Mouse (Mus musculus) forebrain, embryonic 14.5 days (tissue): ENCODE results near the gene Gm9887. TPM values are rescaled to one million over a fixed set of nuclear protein-coding genes. Genes with fewer than 3 reads are reported as not detected.

Experiments used
- ATAC-seq: fragments of 200-750 bp; cut with Nextera tagmentation; 2 replicates; pipeline ENCODE4 v1.8.0; 2017; ENCODE audit warnings: mild to moderate bottlenecking, moderate library complexity
- DNase-seq: peaks from one replicate; pipeline ENCODE4 v3.0.0-alpha.2; 2015; ENCODE audit warnings: low spot score
- H3K27ac ChIP-seq: fragments of 300-500 bp; sonication (generic); 2 replicates; pipeline ENCODE4 v1.5.1; 2014; ENCODE audit warnings: low read depth, mild to moderate bottlenecking, control low read depth, low read length, moderate library complexity
- H3K27me3 ChIP-seq: fragments of 300-500 bp; sonication (generic); replicated peaks from 2 replicates; pipeline ENCODE4 v1.6.1; 2014; ENCODE audit warnings: low read length, control low read depth, mixed read lengths; ENCODE audit not compliant: control insufficient read depth, insufficient read depth
- H3K36me3 ChIP-seq: fragments of 300-500 bp; sonication (generic); 2 replicates; pipeline ENCODE4 v1.6.1; 2014; ENCODE audit warnings: low read length, control low read depth; ENCODE audit not compliant: control insufficient read depth, insufficient read depth
- H3K4me1 ChIP-seq: fragments of 300-500 bp; sonication (generic); 2 replicates; pipeline ENCODE4 v1.6.1; 2014; ENCODE audit warnings: antibody characterized with exemption, low read length, control low read depth; ENCODE audit not compliant: control insufficient read depth, insufficient read depth
- H3K4me2 ChIP-seq: fragments of 300-500 bp; sonication (generic); 2 replicates; pipeline ENCODE4 v1.6.1; 2014; ENCODE audit warnings: mild to moderate bottlenecking, control low read depth, low read length
- H3K4me3 ChIP-seq: fragments of 300-500 bp; sonication (generic); 2 replicates; pipeline ENCODE4 v1.5.1; 2014; ENCODE audit warnings: low read depth, low read length, control low read depth
- H3K9ac ChIP-seq: fragments of 300-500 bp; sonication (generic); 2 replicates; pipeline ENCODE4 v1.6.1; 2014; ENCODE audit warnings: mild to moderate bottlenecking, low read length, control low read depth, moderate library complexity
- H3K9me3 ChIP-seq: fragments of 300-500 bp; sonication (generic); replicated peaks from 2 replicates; pipeline ENCODE4 v1.6.1; 2016; ENCODE audit warnings: low read length, control low read depth, mixed read lengths; ENCODE audit not compliant: control insufficient read depth
- WGBS: fragments of 180-500 bp; shearing (Covaris S2); extraction: QIAGEN DNeasy Blood & Tissue Kit; methylation state at CpG from one replicate; pipeline ENCODE4 v1.1.7; 2014; 5-methylcytosine and 5-hydroxymethylcytosine counted together
- polyA plus RNA-seq: library from polyadenylated mRNA; unstranded; fragments of >200 nt; fragmentation: Nextera tagmentation; extraction: Ambion mirVana; gene quantifications from 2 replicates; pipeline ENCODE4 v1.2.1, GENCODE M21; 2014

Gm9887 gene
- 0.83 and 1.3 TPM in 2 replicates for polyA plus RNA-seq

- DNase-seq (peak; percentile 98), ATAC-seq (peak; percentile 95)
- H3K36me3 ChIP-seq, result peaks cover 7% of the 10 kb centered on the region; the same call in 1 of the 2 replicates
- peak within 1 kb of the TSS; percentile 96 for H3K4me3 ChIP-seq
- no peaks in the 10 kb centered on the region for H3K9me3 ChIP-seq
- H3K4me2 ChIP-seq, result peak within 1 kb of the TSS; percentile 94
- under 1% methylated on average over 68 of the region's 121 CpGs for WGBS
- H3K4me1 ChIP-seq, result peaks cover 12% of the 10 kb centered on the region
- H3K9ac ChIP-seq, result peak within 1 kb of the TSS; percentile 96
- no peaks in the 10 kb centered on the region for H3K27me3 ChIP-seq
- peak within 1 kb of the TSS; percentile 92 for H3K27ac ChIP-seq
These were observed at the start of gene Gm9887, which contains the start of gene Arf6 for GRCm38 (mm10) chr12:69371854-69372671. Gene Gm9887, minus strand, starts transcription at chr12:69372458. Gene Arf6, plus strand, starts transcription at chr12:69372150.

GRCm38 (mm10) chr12:69420716-69421115 lies 48.5 kb upstream of the Gm9887 start:
- 81% methylated on average over 3 of the region's 3 CpGs for WGBS
- Histone ChIP-seq H3K4me1 (no peaks in the 10 kb centered on the region), H3K4me3 (no peak overlapping the region), H3K9me3 (no peaks in the 10 kb centered on the region), H3K36me3 (no peaks in the 10 kb centered on the region), H3K27me3 (no peaks in the 10 kb centered on the region), H3K9ac (no peak overlapping the region), H3K4me2 (no peak overlapping the region), H3K27ac (no peak overlapping the region)
- no peak for DNase-seq
- no peak for ATAC-seq

GRCm38 (mm10) chr12:69419606-69420005 lies 47.3 kb upstream of the Gm9887 start:
- no peak for DNase-seq
- H3K4me1 ChIP-seq, result no peaks in the 10 kb centered on the region
- no peaks in the 10 kb centered on the region for H3K36me3 ChIP-seq
- no peaks in the 10 kb centered on the region for H3K27me3 ChIP-seq
- no peaks in the 10 kb centered on the region for H3K9me3 ChIP-seq
- no peak overlapping the region for H3K27ac ChIP-seq
- H3K9ac ChIP-seq, result no peak overlapping the region
- ATAC-seq, result no peak
- no peak overlapping the region for H3K4me2 ChIP-seq
- 91% methylated on average over 4 of the region's 4 CpGs for WGBS
- H3K4me3 ChIP-seq, result no peak overlapping the region

- 92% methylated on average over 14 of the region's 14 CpGs for WGBS
- Histone ChIP-seq H3K36me3 (no peaks in the 10 kb centered on the region), H3K27me3 (no peaks in the 10 kb centered on the region), H3K27ac (no peak overlapping the region), H3K4me2 (no peak overlapping the region), H3K4me3 (no peak overlapping the region), H3K9ac (no peak overlapping the region), H3K4me1 (no peaks in the 10 kb centered on the region), H3K9me3 (no peaks in the 10 kb centered on the region)
- ATAC-seq (no peak), DNase-seq (no peak)
These were observed 46.9 kb upstream of the Gm9887 start for GRCm38 (mm10) chr12:69419017-69419605.

- Histone ChIP-seq H3K9ac (no peak overlapping the region), H3K4me3 (no peak overlapping the region)
- no peak for ATAC-seq
These were observed 46.3 kb upstream of the Gm9887 start for GRCm38 (mm10) chr12:69418606-69419005.

GRCm38 (mm10) chr12:69417701-69418291 lies 45.5 kb upstream of the Gm9887 start:
- ATAC-seq, result no peak
- no peaks in the 10 kb centered on the region for H3K36me3 ChIP-seq
- H3K27me3 ChIP-seq, result no peaks in the 10 kb centered on the region
- no peak overlapping the region for H3K27ac ChIP-seq
- no peak overlapping the region for H3K9ac ChIP-seq
- no peaks in the 10 kb centered on the region for H3K4me1 ChIP-seq
- no peak overlapping the region for H3K4me2 ChIP-seq
- WGBS, result 57% methylated on average over 9 of the region's 9 CpGs
- H3K9me3 ChIP-seq, result no peaks in the 10 kb centered on the region
- DNase-seq, result no peak
- no peak overlapping the region for H3K4me3 ChIP-seq

More at GRCm38 (mm10) chr12:69418606-69419005, 46.3 kb upstream of the Gm9887 start:
- Histone ChIP-seq H3K9me3 (no peaks in the 10 kb centered on the region), H3K27me3 (no peaks in the 10 kb centered on the region), H3K4me2 (no peak overlapping the region), H3K27ac (no peak overlapping the region), H3K36me3 (no peaks in the 10 kb centered on the region), H3K4me1 (no peaks in the 10 kb centered on the region)
- DNase-seq, result no peak
- WGBS, result 94% methylated on average over 13 of the region's 13 CpGs

- Histone ChIP-seq H3K9ac (no peak overlapping the region), H3K27ac (no peak overlapping the region), H3K9me3 (no peaks in the 10 kb centered on the region), H3K4me2 (no peak overlapping the region), H3K36me3 (no peaks in the 10 kb centered on the region), H3K4me1 (no peaks in the 10 kb centered on the region), H3K4me3 (no peak overlapping the region), H3K27me3 (no peaks in the 10 kb centered on the region)
- ATAC-seq, result no peak
- WGBS, result 81% methylated on average over 7 of the region's 7 CpGs
- DNase-seq, result no peak
These were observed 44.5 kb upstream of the Gm9887 start for GRCm38 (mm10) chr12:69416793-69417192.

- H3K27ac ChIP-seq, result no peak overlapping the region
- H3K27me3 ChIP-seq, result no peaks in the 10 kb centered on the region
- no peaks in the 10 kb centered on the region for H3K4me1 ChIP-seq
- no peaks in the 10 kb centered on the region for H3K36me3 ChIP-seq
- no peak for ATAC-seq
- WGBS, result 89% methylated on average over 4 of the region's 4 CpGs
- DNase-seq, result no peak
- no peak overlapping the region for H3K4me3 ChIP-seq
- H3K9me3 ChIP-seq, result no peaks in the 10 kb centered on the region
- no peak overlapping the region for H3K9ac ChIP-seq
- H3K4me2 ChIP-seq, result no peak overlapping the region
These were observed 42.7 kb upstream of the Gm9887 start for GRCm38 (mm10) chr12:69414826-69415572.
